Mouse (Mus musculus) lung, adult 2 months (tissue): ENCODE measurements around the gene Acot13.

Source experiments
- CTCF ChIP-seq: fragments of 200-500 bp; IDR thresholded peaks from 2 replicates; pipeline ENCODE4 v1.5.1; 2011; ENCODE audit warnings: mild to moderate bottlenecking, low read length, control low read depth; ENCODE audit not compliant: insufficient read depth
- POLR2A ChIP-seq: fragments of 200-500 bp; IDR thresholded peaks from 2 replicates; pipeline ENCODE4 v1.6.1; 2011; ENCODE audit warnings: low read depth, mild to moderate bottlenecking, control low read depth, low read length, borderline replicate concordance; ENCODE audit errors: extremely low read depth

- no peak for TF ChIP-seq CTCF
- peak; percentile 85 for TF ChIP-seq POLR2A
Observed at GRCm38 (mm10) chr13:24831353-24832130, at the start of gene Acot13, which contains the start of gene Tdp2.
